Mouse (Mus musculus): ENCODE measurements around the gene Ier5.

- TF ChIP-seq MAX (IDR thresholded peaks at IDR 0.05; ENCODE audit: low read length) (no peak), ZKSCAN1 (IDR thresholded peaks at IDR 0.05; ENCODE audit: borderline replicate concordance, low read depth, low read length) (no peak), CTCF (conservative IDR thresholded peaks at IDR 0.05 in 1 of 2, IDR thresholded peaks at IDR 0.05 in 1 of 2; ENCODE audit: low read depth in 2 of 2, low read length in 2 of 2) (no peak)
These were observed 21.8 kb downstream of the Ier5 start for GRCm38 (mm10) chr1:155077675-155078074.
